Mouse (Mus musculus) limb, embryonic 14.5 days (tissue): ENCODE measurements at regions not wholly inside any gene's neighbourhood (a gene's known extent, or its start where the extent isn't known, plus 50 kb on each side); places are given as distances from the start of the nearest gene placed in this dataset.

Experiments used
- ATAC-seq: fragments of 200-750 bp; cut with Nextera tagmentation; 2 replicates; pipeline ENCODE4 v1.8.0; 2017; ENCODE audit warnings: low read depth, moderate number of reproducible peaks, moderate TSS enrichment; ENCODE audit not compliant: low FRiP score
- DNase-seq: peaks from one replicate; pipeline ENCODE4 v3.0.0-alpha.2; 2015; ENCODE audit warnings: low spot score
- H3K27ac ChIP-seq: fragments of 300-500 bp; sonication (generic); replicated peaks from 2 replicates; pipeline ENCODE4 v1.5.1; 2014; ENCODE audit warnings: low read depth, mild to moderate bottlenecking, low read length, moderate library complexity, mixed read lengths
- H3K27me3 ChIP-seq: fragments of 300-500 bp; sonication (generic); 2 replicates; pipeline ENCODE4 v1.6.1; 2014; ENCODE audit warnings: low read length, mixed read lengths; ENCODE audit not compliant: control insufficient read depth, insufficient read depth
- H3K36me3 ChIP-seq: fragments of 300-500 bp; sonication (generic); 2 replicates; pipeline ENCODE4 v1.6.1; 2014; ENCODE audit warnings: mild to moderate bottlenecking, low read length, moderate library complexity, mixed read lengths; ENCODE audit not compliant: control insufficient read depth, insufficient read depth
- H3K4me1 ChIP-seq: fragments of 300-500 bp; sonication (generic); 2 replicates; pipeline ENCODE4 v1.6.1; 2014; ENCODE audit warnings: antibody characterized with exemption, low read length, mixed read lengths; ENCODE audit not compliant: control insufficient read depth, insufficient read depth
- H3K4me2 ChIP-seq: fragments of 300-500 bp; sonication (generic); replicated peaks from 2 replicates; pipeline ENCODE4 v1.6.1; 2014; ENCODE audit warnings: low read depth, mild to moderate bottlenecking, low read length, moderate library complexity; ENCODE audit not compliant: severe bottlenecking
- H3K4me3 ChIP-seq: fragments of 300-500 bp; sonication (generic); replicated peaks from 2 replicates; pipeline ENCODE4 v1.5.1; 2014; ENCODE audit warnings: low read length
- H3K9ac ChIP-seq: fragments of 300-500 bp; sonication (generic); 2 replicates; pipeline ENCODE4 v1.6.1; 2014; ENCODE audit warnings: mild to moderate bottlenecking, low read depth, low read length, moderate library complexity; ENCODE audit not compliant: severe bottlenecking
- H3K9me3 ChIP-seq: fragments of 300-500 bp; sonication (generic); 2 replicates; pipeline ENCODE4 v1.6.1; 2016; ENCODE audit warnings: low read length; ENCODE audit not compliant: control insufficient read depth
- POLR2A ChIP-seq: fragments of 200-500 bp; IDR thresholded peaks from 2 replicates; pipeline ENCODE4 v1.8.0; 2012; ENCODE audit warnings: inconsistent platforms, mild to moderate bottlenecking, moderate library complexity, borderline replicate concordance; ENCODE audit not compliant: insufficient read depth, insufficient read length; ENCODE audit errors: extremely low read depth
- WGBS: fragments of 180-500 bp; shearing (Covaris S2); extraction: QIAGEN DNeasy Blood & Tissue Kit; methylation state at CpG from one replicate; pipeline ENCODE4 v1.1.7; 2014; 5-methylcytosine and 5-hydroxymethylcytosine counted together

- DNase-seq (no peak), ATAC-seq (no peak)
- no peak overlapping the region for H3K4me2 ChIP-seq
- H3K4me3 ChIP-seq: no peak overlapping the region
- no peaks in the 10 kb centered on the region for H3K9me3 ChIP-seq
- TF ChIP-seq POLR2A: no peak
- no peak overlapping the region for H3K27ac ChIP-seq
- no peaks in the 10 kb centered on the region for H3K36me3 ChIP-seq
- peaks cover 17% of the 10 kb centered on the region; the same call in 1 of the 2 replicates for H3K4me1 ChIP-seq
- no peak overlapping the region for H3K9ac ChIP-seq
- H3K27me3 ChIP-seq: no peaks in the 10 kb centered on the region
- 73% methylated on average over 4 of the region's 4 CpGs for WGBS
Measured at GRCm38 (mm10) chr10:96458551-96458950, 158.3 kb upstream of the Btg1 start.

- no peak for TF ChIP-seq POLR2A
- H3K9me3 ChIP-seq: no peaks in the 10 kb centered on the region
- H3K36me3 ChIP-seq: no peaks in the 10 kb centered on the region
- WGBS: 71% methylated on average over 3 of the region's 3 CpGs
- H3K4me1 ChIP-seq: peaks cover 17% of the 10 kb centered on the region; the same call in 1 of the 2 replicates
- H3K9ac ChIP-seq: no peak overlapping the region
- no peak for DNase-seq
- no peaks in the 10 kb centered on the region for H3K27me3 ChIP-seq
- H3K27ac ChIP-seq: no peak overlapping the region
- no peak overlapping the region for H3K4me3 ChIP-seq
- no peak overlapping the region for H3K4me2 ChIP-seq
- ATAC-seq: no peak
Measured at GRCm38 (mm10) chr10:96459186-96459585, 157.6 kb upstream of the Btg1 start.

DNA sequence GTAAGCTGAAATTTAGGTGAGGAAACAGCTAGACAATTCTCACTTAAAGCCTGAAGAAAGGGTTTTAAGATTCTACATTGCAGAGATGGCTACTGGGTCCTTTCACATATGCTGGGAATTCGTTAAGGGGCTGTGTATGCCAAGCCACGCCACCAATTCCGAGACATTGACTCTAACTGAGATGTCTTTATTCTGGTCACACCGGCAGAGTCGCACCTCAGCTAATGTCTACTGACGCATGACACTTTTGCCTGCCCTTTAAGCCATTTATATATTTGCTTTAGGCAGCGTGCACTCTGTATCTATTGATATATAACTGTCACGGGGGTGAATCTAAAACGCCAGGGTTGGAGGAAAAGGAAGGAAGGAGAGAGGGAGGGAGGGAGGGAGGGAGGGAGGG is 156.7 kb upstream of the Btg1 start:
- H3K36me3 ChIP-seq: no peaks in the 10 kb centered on the region
- H3K4me3 ChIP-seq: no peak overlapping the region
- no peaks in the 10 kb centered on the region for H3K9me3 ChIP-seq
- TF ChIP-seq POLR2A: no peak
- peaks cover 17% of the 10 kb centered on the region; the same call in 1 of the 2 replicates for H3K4me1 ChIP-seq
- no peak for ATAC-seq
- H3K9ac ChIP-seq: no peak overlapping the region
- 43% methylated on average over 9 of the region's 9 CpGs for WGBS
- peak overlapping the region; percentile 40; the same call in 1 of the 2 replicates for H3K4me2 ChIP-seq
- no peak for DNase-seq
- H3K27ac ChIP-seq: 0 out of 2 replicates have a peak overlapping the region, but pooled peaks have one; percentile 7
- H3K27me3 ChIP-seq: no peaks in the 10 kb centered on the region

DNA sequence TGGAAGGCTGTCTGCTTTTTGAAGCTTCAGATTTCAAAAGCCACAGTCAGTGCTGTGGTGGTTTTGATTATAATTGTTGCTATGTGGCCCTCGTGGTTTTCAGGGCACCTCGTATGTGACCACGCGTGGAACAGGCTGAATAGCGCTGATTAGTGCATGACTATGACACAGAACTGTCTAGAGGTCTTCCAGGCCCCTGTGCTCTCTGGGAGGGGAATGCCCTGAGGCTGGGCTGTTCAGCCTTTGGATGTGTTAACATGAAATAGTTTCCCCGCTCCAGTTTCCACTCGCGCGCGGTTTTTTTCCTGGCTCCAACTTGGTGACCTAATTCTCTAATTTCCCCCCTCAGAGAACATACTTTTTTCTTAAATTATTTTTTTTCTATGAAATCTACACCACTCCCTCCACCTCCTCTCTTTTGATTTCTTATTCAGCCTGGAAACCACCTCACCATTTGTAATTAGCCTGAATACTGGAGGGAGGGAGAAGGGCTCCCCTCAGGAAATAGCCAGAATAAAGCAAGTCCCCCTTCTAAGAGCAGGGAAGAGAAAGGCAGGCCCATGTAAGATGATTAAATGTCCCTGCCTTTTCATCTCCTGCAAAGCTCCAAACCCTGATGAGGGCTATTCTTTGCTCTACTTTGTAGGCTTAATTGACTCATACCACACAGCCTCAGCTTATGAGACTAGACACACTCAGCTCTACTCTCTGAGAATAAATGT is 156.0 kb upstream of the Btg1 start:
- Histone ChIP-seq H3K9me3 (no peaks in the 10 kb centered on the region), H3K9ac (no peak overlapping the region), H3K4me3 (no peak overlapping the region), H3K4me2 (peak overlapping the region; percentile 40), H3K27ac (no peak overlapping the region; the same call in 1 of the 2 replicates), H3K36me3 (no peaks in the 10 kb centered on the region), H3K4me1 (peaks cover 15% of the 10 kb centered on the region; the same call in 1 of the 2 replicates), H3K27me3 (no peaks in the 10 kb centered on the region)
- DNase-seq (peak; percentile 73), ATAC-seq (peak; percentile 44; the same call in 1 of the 2 replicates)
- WGBS: 18% methylated on average over 10 of the region's 10 CpGs
- TF ChIP-seq POLR2A: no peak

- no peak for ATAC-seq
- no peak for DNase-seq
- no peak for TF ChIP-seq POLR2A
Measured at GRCm38 (mm10) chr10:96465967-96466366, 150.8 kb upstream of the Btg1 start.

More at GRCm38 (mm10) chr10:96465967-96466366, 150.8 kb upstream of the Btg1 start:
- no peak overlapping the region for H3K4me3 ChIP-seq
- no peaks in the 10 kb centered on the region for H3K9me3 ChIP-seq
- no peaks in the 10 kb centered on the region for H3K36me3 ChIP-seq
- H3K9ac ChIP-seq: no peak overlapping the region
- H3K27me3 ChIP-seq: no peaks in the 10 kb centered on the region
- WGBS: 85% methylated on average over 6 of the region's 6 CpGs
- H3K4me1 ChIP-seq: 0 out of 2 replicates have a peak, but pooled peaks cover 5% of the 10 kb centered on the region
- no peak overlapping the region for H3K4me2 ChIP-seq
- H3K27ac ChIP-seq: no peak overlapping the region
